29 mouse cellular contexts compared by ENCODE assay signal in the genomic region with DNA sequence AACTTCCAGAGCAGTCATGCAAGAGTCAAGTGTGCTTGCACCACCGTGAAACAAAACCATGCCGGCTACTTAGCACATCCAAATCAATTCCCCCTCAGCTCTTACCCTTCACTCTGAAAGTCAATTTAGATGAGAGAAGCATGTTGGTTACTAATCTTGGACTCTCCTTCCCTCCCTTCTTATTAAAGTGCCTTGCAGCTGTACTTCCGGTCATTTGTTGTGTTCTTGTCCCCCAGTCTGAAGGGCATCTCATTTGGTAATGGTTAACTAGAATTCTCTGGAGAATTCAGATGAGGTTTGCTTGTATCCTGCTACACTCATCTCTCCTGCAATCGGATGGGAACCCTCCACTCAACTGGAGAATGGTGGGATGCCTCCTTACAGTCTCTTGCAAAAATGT.
DNase-seq lines count a peak whose midpoint lies in the region; ATAC-seq and TF ChIP-seq lines count a peak whose summit lies in the region.
"Had no signal": no experiment of that assay in that cellular context is flagged by ENCODE, and none has a peak within 500 bp of the region (broad histone marks: within the 10 kb centered on the region; RNA-seq: fewer than 3 reads in every experiment).

No protein-coding gene starts in this region.

- no peak for TF ChIP-seq CTCF in kidney, postnatal 0 days (IDR thresholded peaks at IDR 0.05; ENCODE audit: low read depth)

- H3K9me3 ChIP-seq in kidney, postnatal 0 days (replicated peaks; ENCODE audit: low read length), result no peaks in the 10 kb centered on the region
- H3K9me3 ChIP-seq: embryonic facial prominence, embryonic 10.5 days; embryonic facial prominence, embryonic 13.5 days; forebrain, embryonic 12.5 days; heart, embryonic 12.5 days; heart, embryonic 15.5 days; hindbrain, embryonic 10.5 days; hindbrain, embryonic 13.5 days had no signal

- H3K27ac ChIP-seq in kidney, postnatal 0 days, result no peak overlapping the region
- H3K27ac ChIP-seq: embryonic facial prominence, embryonic 10.5 days; embryonic facial prominence, embryonic 13.5 days; forebrain, embryonic 12.5 days; gastrocnemius, adult 2 months; heart, embryonic 15.5 days; hindbrain, embryonic 10.5 days; hindbrain, embryonic 13.5 days had no signal

- no peak overlapping the region for H3K4me2 ChIP-seq in kidney, postnatal 0 days (ENCODE audit: low read length)
- H3K4me2 ChIP-seq: embryonic facial prominence, embryonic 13.5 days; forebrain, embryonic 12.5 days; heart, embryonic 12.5 days; heart, embryonic 15.5 days; hindbrain, embryonic 13.5 days had no signal

- peak; percentile 51 for DNase-seq in kidney, adult 11 months
- no peak for DNase-seq in kidney, postnatal 10 days
- peak; percentile 32 to 66 for DNase-seq in kidney, adult 8-10 months
- DNase-seq in kidney, postnatal 0 days (ENCODE audit: low spot score), result peak; percentile 32
- no peak for DNase-seq in thymus, postnatal 0 days (ENCODE audit: low spot score)
- DNase-seq: adrenal gland, adult 8-10 months; adrenal gland, postnatal 25 days; cerebellum, adult 11-12 months; cerebellum, adult 8-10 months; cerebellum, postnatal 10 days; cerebellum, postnatal 36 days; embryo, embryonic 11 days; gastrocnemius, adult 2 months; gastrocnemius, postnatal 25 days; heart, adult 18-20 months; heart, postnatal 10 days; heart, postnatal 36 days had no signal

- peak; percentile 33; the same call in 1 of the 2 replicates for ATAC-seq in kidney, postnatal 0 days (replicated peaks; ENCODE audit: low FRiP score, low read depth)
- ATAC-seq in frontal cortex, adult (ENCODE audit: low TSS enrichment), result no peak
- ATAC-seq: activated CD4-positive, CD25-positive, alpha-beta regulatory T cell, adult 4 months; forebrain, embryonic 16.5 days; hindbrain, embryonic 16.5 days had no signal

- no peak overlapping the region for H3K9ac ChIP-seq in kidney, postnatal 0 days (ENCODE audit: low read depth, low read length)
- H3K9ac ChIP-seq: embryonic facial prominence, embryonic 13.5 days; forebrain, embryonic 12.5 days; heart, embryonic 12.5 days; heart, embryonic 15.5 days; hindbrain, embryonic 13.5 days had no signal

- no peaks in the 10 kb centered on the region for H3K4me1 ChIP-seq in kidney, postnatal 0 days (replicated peaks; ENCODE audit: insufficient read depth, low read length)
- H3K4me1 ChIP-seq: embryonic facial prominence, embryonic 10.5 days; embryonic facial prominence, embryonic 13.5 days; forebrain, embryonic 12.5 days; heart, embryonic 12.5 days; heart, embryonic 15.5 days; hindbrain, embryonic 10.5 days had no signal

- no peaks in the 10 kb centered on the region for H3K36me3 ChIP-seq in kidney, postnatal 0 days (ENCODE audit: insufficient read depth, low read length)
- H3K36me3 ChIP-seq: embryonic facial prominence, embryonic 10.5 days; embryonic facial prominence, embryonic 13.5 days; forebrain, embryonic 12.5 days; heart, embryonic 12.5 days; heart, embryonic 15.5 days; hindbrain, embryonic 10.5 days; hindbrain, embryonic 13.5 days had no signal

- no peak overlapping the region for H3K4me3 ChIP-seq in kidney, postnatal 0 days (replicated peaks; ENCODE audit: low read depth, low read length)
- H3K4me3 ChIP-seq: embryonic facial prominence, embryonic 10.5 days; embryonic facial prominence, embryonic 13.5 days; erythroblast, embryonic 14.5 days; forebrain, embryonic 12.5 days; gastrocnemius, adult 2 months; heart, embryonic 12.5 days; heart, embryonic 15.5 days; hindbrain, embryonic 10.5 days; hindbrain, embryonic 13.5 days had no signal

- whole genome bisulfite sequencing in kidney, postnatal 0 days, result 63% methylated on average over 4 of the region's 4 CpGs

- H3K27me3 ChIP-seq in kidney, postnatal 0 days (ENCODE audit: insufficient read depth, low read length), result no peaks in the 10 kb centered on the region
- H3K27me3 ChIP-seq: embryonic facial prominence, embryonic 13.5 days; forebrain, embryonic 12.5 days; heart, embryonic 12.5 days; hindbrain, embryonic 13.5 days had no signal

Comparison
In these comparisons a context has a peak if more than half of its experiments do, and no peak if none do; other contexts are left out.
1. DNase-seq: peak in kidney, adult 11 months (single experiment), kidney, adult 8-10 months (2 of 2) and kidney, postnatal 0 days (single experiment); none in kidney, postnatal 10 days (single experiment) and thymus, postnatal 0 days (single experiment).